Mouse (Mus musculus): ENCODE data around the gene Fkbp7. TPM values are rescaled to one million over a fixed set of nuclear protein-coding genes. Genes with fewer than 3 reads are reported as not detected.

The Fkbp7 gene
- polyA plus RNA-seq (2017; shearing (Covaris generic)), result 3.2 TPM

DNA sequence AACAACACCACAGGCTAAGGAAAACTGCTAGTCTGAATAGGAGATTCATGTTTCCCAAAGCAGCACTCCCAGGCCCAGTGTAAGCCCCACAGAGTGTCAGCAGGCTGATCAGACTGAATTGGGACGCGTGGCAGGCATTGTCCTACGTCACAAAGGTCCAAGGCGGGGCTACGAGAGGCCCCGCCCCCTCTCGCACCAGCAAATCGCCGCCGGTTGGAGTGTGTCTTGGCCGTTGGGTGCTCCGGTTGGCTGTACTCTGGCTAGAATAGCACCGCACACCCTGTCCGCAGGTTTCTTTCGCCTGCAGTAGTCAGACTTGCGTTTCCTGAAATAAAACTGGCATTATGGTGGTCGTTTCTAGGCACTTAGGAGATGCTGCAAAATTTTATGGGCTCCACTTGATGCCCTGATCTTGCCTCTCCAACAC lies at the start of gene Fkbp7:
Fkbp7 (minus strand) TSS at position 151 of the 427 bp plus-strand sequence.

DNA sequence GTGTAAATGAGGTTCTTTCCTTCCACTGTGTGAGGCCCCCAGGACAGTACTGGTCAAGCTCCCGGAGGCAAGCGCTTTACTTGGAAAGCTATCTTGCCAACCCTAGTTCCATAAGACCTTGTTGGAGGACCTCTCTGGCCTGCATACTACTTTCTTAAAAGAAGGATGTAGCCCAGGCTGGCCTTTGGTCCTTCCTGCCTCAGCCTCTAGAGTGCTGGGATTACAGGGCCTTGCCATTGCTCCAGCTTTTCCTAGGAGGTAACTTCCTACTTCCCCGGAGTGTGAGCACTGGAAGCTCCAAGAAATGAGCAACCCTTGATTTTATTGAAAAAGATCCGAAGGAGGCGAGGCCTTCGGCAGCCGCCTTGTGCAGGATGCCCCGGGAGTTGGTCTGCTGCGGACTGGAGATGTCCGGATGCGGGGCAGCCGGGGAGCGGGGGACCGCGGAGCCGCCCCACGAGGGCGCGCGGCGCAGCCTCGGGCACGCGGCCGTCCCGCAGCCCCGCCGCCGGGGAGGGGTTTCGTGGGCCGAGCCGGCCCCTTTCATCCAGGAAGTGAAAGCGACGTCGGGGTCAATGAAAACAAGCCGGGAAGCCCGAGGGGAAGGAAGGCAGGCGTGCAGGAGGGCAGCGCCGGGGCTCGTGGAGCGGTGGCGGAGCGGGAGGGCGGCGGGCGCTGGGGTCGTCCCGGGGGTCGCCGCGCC lies 2.0 kb upstream of the Fkbp7 start, which contains the start of gene Plekha3:
Plekha3 (plus strand) TSS at position 557 of the 703 bp plus-strand sequence.

DNA sequence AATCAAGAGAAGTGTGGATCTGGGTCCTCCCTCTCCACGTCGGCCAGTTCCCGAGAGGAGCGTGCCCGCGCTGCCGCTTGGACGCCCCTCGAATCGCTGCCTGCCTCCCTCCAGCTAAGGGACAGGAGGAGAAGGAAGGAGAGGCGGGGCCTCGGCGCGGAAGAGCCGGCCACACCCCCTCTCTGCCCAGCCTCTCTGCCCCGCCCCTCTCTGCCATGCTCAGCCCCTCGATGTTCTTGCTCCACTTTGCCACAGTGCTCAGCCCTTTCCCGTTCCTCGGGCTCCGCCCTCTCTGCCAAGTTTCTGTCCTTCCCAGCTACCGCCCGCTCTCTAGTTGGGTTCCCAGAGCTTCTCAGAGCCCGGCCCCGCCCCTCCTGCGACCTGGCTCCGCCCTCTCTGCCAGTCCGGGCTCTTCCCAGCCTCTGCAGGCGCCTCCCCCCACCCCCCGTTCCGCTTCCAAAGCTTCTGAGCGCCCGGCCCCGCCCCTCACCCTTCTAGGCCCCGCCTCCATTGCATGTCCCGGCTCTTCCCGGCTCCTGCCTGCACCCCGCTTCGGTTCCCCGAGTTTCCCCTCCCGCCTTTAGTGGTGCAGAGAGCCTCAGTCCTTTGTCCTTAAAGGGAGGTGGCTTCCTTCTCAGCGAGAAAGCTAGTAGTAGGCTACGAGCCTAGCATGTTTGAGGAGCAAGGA lies 24.9 kb downstream of the Fkbp7 start, which contains the start of the genes Prkra and Pjvk:
Prkra (minus strand) TSS at position 133 of the 688 bp plus-strand sequence.
Pjvk (plus strand) TSS at position 594 of the 688 bp plus-strand sequence.

Other genes starting within 250 kb of the Fkbp7 start
- gene Prkra, start 25.1 kb downstream of the Fkbp7 start, polyA plus RNA-seq (2017; shearing (Covaris generic)), result 1.4 TPM
- not detected for gene Pjvk, start 24.6 kb downstream of the Fkbp7 start, polyA plus RNA-seq (2017; shearing (Covaris generic))
- gene Plekha3, start 2.2 kb upstream of the Fkbp7 start, polyA plus RNA-seq (2017; shearing (Covaris generic)), result 67.3 TPM

Data from effector memory CD4-positive, alpha-beta T cell, adult 7 months (primary cell).